Mouse (Mus musculus) midbrain, postnatal 0 days (tissue): ENCODE results near the gene Slc15a4. TPM values are rescaled to one million over a fixed set of nuclear protein-coding genes. Genes with fewer than 3 reads are reported as not detected.

Source experiments
- ATAC-seq: fragments of 200-750 bp; cut with Nextera tagmentation; 2 replicates; pipeline ENCODE4 v1.8.0; 2017; ENCODE audit warnings: moderate number of reproducible peaks, mild to moderate bottlenecking, moderate TSS enrichment, moderate library complexity; ENCODE audit not compliant: low FRiP score
- DNase-seq: peaks from one replicate; pipeline ENCODE4 v3.0.0-alpha.2; 2015; ENCODE audit warnings: low spot score
- H3K27ac ChIP-seq: fragments of 300-500 bp; sonication (generic); 2 replicates; pipeline ENCODE4 v1.5.1; 2014; ENCODE audit warnings: low read depth, mild to moderate bottlenecking, low read length, mixed read lengths
- H3K27me3 ChIP-seq: fragments of 300-500 bp; sonication (generic); 2 replicates; pipeline ENCODE4 v1.6.1; 2014; ENCODE audit warnings: low read length, control low read depth, mixed read lengths; ENCODE audit not compliant: insufficient read depth
- H3K36me3 ChIP-seq: fragments of 300-500 bp; sonication (generic); 2 replicates; pipeline ENCODE4 v1.6.1; 2014; ENCODE audit warnings: low read length, control low read depth, mixed read lengths; ENCODE audit not compliant: insufficient read depth
- H3K4me1 ChIP-seq: fragments of 300-500 bp; sonication (generic); 2 replicates; pipeline ENCODE4 v1.6.1; 2014; ENCODE audit warnings: mild to moderate bottlenecking, control low read depth, antibody characterized with exemption, low read length, mixed read lengths; ENCODE audit not compliant: insufficient read depth
- H3K4me2 ChIP-seq: fragments of 300-500 bp; sonication (generic); 2 replicates; pipeline ENCODE4 v1.6.1; 2014; ENCODE audit warnings: low read depth, mild to moderate bottlenecking, low read length, mixed read lengths; ENCODE audit not compliant: poor library complexity, severe bottlenecking
- H3K4me3 ChIP-seq: fragments of 300-500 bp; sonication (generic); 2 replicates; pipeline ENCODE4 v1.5.1; 2014; ENCODE audit warnings: low read depth, mild to moderate bottlenecking, low read length, moderate library complexity
- H3K9ac ChIP-seq: fragments of 300-500 bp; sonication (generic); replicated peaks from 2 replicates; pipeline ENCODE4 v1.6.1; 2014; ENCODE audit warnings: mild to moderate bottlenecking, low read length, moderate library complexity, mixed read lengths; ENCODE audit not compliant: poor library complexity, severe bottlenecking
- H3K9me3 ChIP-seq: fragments of 300-500 bp; sonication (generic); 2 replicates; pipeline ENCODE4 v1.6.1; 2016; ENCODE audit warnings: low read length, control low read depth
- CTCF ChIP-seq: IDR thresholded peaks from 2 replicates; pipeline ENCODE4 v1.5.1; 2016; ENCODE audit warnings: antibody characterized with exemption, mild to moderate bottlenecking
- WGBS: fragments of 180-500 bp; shearing (Covaris S2); extraction: QIAGEN DNeasy Blood & Tissue Kit; methylation state at CpG from one replicate; pipeline ENCODE4 v1.1.7; 2014; 5-methylcytosine and 5-hydroxymethylcytosine counted together
- polyA plus RNA-seq: library from polyadenylated mRNA; unstranded; fragments of >200 nt; fragmentation: Nextera tagmentation; extraction: Ambion mirVana; gene quantifications from 2 replicates; pipeline ENCODE4 v1.2.1, GENCODE M21; 2015
- total RNA-seq: library from RNA; depleted of rRNA; stranded (reverse); fragments of >200 nt; gene quantifications from 2 replicates; pipeline ENCODE4 v1.2.3, GENCODE M21; 2014; rRNA removed

Slc15a4 gene
- total and polyA plus RNA-seq, 2 experiments from 2014 or later: 17.7 to 34.4 TPM

GRCm38 (mm10) chr5:127548136-127548535, 84.6 kb downstream of the Slc15a4 start:
- Histone ChIP-seq H3K27ac (no peak overlapping the region), H3K27me3 (no peaks in the 10 kb centered on the region), H3K9me3 (no peaks in the 10 kb centered on the region), H3K36me3 (no peaks in the 10 kb centered on the region), H3K4me2 (no peak overlapping the region), H3K9ac (no peak overlapping the region), H3K4me1 (no peaks in the 10 kb centered on the region), H3K4me3 (no peak overlapping the region)
- ATAC-seq (no peak), DNase-seq (peak; percentile 21)
- WGBS: 86% methylated on average over 2 of the region's 2 CpGs
- TF ChIP-seq CTCF: no peak

GRCm38 (mm10) chr5:127546585-127546991, 86.1 kb downstream of the Slc15a4 start:
- H3K27ac ChIP-seq: no peak overlapping the region
- no peaks in the 10 kb centered on the region for H3K4me1 ChIP-seq
- H3K9ac ChIP-seq: no peak overlapping the region
- no peaks in the 10 kb centered on the region for H3K27me3 ChIP-seq
- DNase-seq (peak; percentile 88), ATAC-seq (no peak)
- no peaks in the 10 kb centered on the region for H3K9me3 ChIP-seq
- H3K4me3 ChIP-seq: no peak overlapping the region
- H3K36me3 ChIP-seq: no peaks in the 10 kb centered on the region
- WGBS: 74% methylated on average over 5 of the region's 5 CpGs
- no peak for TF ChIP-seq CTCF
- H3K4me2 ChIP-seq: no peak overlapping the region

Other genes with a start within 250 kb of the Slc15a4 start
- gene Glt1d1, start 635 bp downstream of the Slc15a4 start, total RNA-seq: 9.6 and 12.8 TPM in 2 replicates
- gene Glt1d1, start 635 bp downstream of the Slc15a4 start, polyA plus RNA-seq: 1.3 and 1.7 TPM in 2 replicates